Mouse (Mus musculus) ES-Bruce4 (cell line): ENCODE measurements at regions not wholly inside any gene's neighbourhood (a gene's known extent, or its start where the extent isn't known, plus 50 kb on each side); places are given as distances from the start of the nearest gene placed in this dataset.

Source experiments
- CTCF ChIP-seq: IDR thresholded peaks from one replicate; pipeline ENCODE4 v1.8.1; 2011; ENCODE audit warnings: low read depth, low read length
- EP300 ChIP-seq: IDR thresholded peaks from 2 replicates; pipeline ENCODE4 v1.6.1; 2011; ENCODE audit warnings: low read depth, low read length; ENCODE audit not compliant: insufficient read depth
- POLR2A ChIP-seq: IDR thresholded peaks from one replicate; pipeline ENCODE4 v1.8.1; 2011; ENCODE audit warnings: low read length; ENCODE audit not compliant: insufficient read depth

DNA sequence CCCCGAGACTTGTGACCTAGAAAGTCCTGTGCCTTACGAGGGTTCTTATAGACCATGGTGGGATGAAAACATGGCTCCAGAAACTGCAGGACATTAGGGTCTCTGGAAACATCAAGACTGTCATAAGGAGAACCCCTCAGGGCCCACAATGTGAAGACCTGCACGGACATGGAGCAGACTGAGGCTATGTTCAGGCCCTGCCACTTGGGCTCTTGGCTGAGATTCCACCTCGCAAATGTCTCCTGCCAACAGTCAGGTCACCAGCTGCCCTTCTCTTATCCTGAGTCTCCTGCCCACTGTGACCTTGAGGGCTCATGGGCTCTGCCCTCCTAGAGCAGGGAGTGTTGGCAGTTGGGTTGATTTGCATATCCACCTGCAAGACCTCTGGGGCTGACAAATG lies 202.9 kb downstream of the Prex1 start:
- no peak for TF ChIP-seq POLR2A
- no peak for TF ChIP-seq CTCF
- no peak for TF ChIP-seq EP300
